Mouse (Mus musculus) left cerebral cortex, postnatal 4 days (tissue): ENCODE results near the gene Mapkap1. TPM values are rescaled to one million over a fixed set of nuclear protein-coding genes. Genes with fewer than 3 reads are reported as not detected.

Experiments
- DNase-seq: peaks from one replicate; pipeline ENCODE4 v3.0.0-alpha.2; 2022
- intact Hi-C: fragments of 180-260 bp; cut with DNase I; formaldehyde crosslinking; loops from one replicate; pipeline ENCODE4 v1.15.1; 2025
- total RNA-seq, 2 experiments: library from RNA; stranded (reverse); gene quantifications; 2 replicates each; pipeline ENCODE4 v1.2.3; 2021

The Mapkap1 gene
- total RNA-seq, 2 experiments from 2014 or later, result 81.2 to 81.3 TPM

GRCm38 (mm10) chr2:34526527-34527371 is 120.2 kb downstream of the Mapkap1 start:
- intact Hi-C loops, result no loop called here
- DNase-seq, result peak; percentile 70

GRCm38 (mm10) chr2:34528491-34528890 is 121.9 kb downstream of the Mapkap1 start:
- intact Hi-C loops, result no loop called here

GRCm38 (mm10) chr2:34530042-34530441 is 123.5 kb downstream of the Mapkap1 start:
- intact Hi-C loops, result no loop called here
- DNase-seq, result peak; percentile 53

More at GRCm38 (mm10) chr2:34528491-34528890, 121.9 kb downstream of the Mapkap1 start:
- no peak for DNase-seq

GRCm38 (mm10) chr2:34531801-34532298 is 125.3 kb downstream of the Mapkap1 start:
- intact Hi-C loops, result no loop called here
- DNase-seq, result peak; percentile 47

- intact Hi-C loops, result no loop called here
- DNase-seq, result no peak
These were observed 125.8 kb downstream of the Mapkap1 start for GRCm38 (mm10) chr2:34532394-34532793.

GRCm38 (mm10) chr2:34533281-34533680 is 126.7 kb downstream of the Mapkap1 start:
- no peak for DNase-seq
- intact Hi-C loops, result no loop called here

GRCm38 (mm10) chr2:34534996-34535395 is 128.4 kb downstream of the Mapkap1 start:
- peak; percentile 27 for DNase-seq
- intact Hi-C loops, result no loop called here

GRCm38 (mm10) chr2:34537356-34537755 is 130.8 kb downstream of the Mapkap1 start:
- no peak for DNase-seq
- intact Hi-C loops, result no loop called here

GRCm38 (mm10) chr2:34543581-34543980 is 137.0 kb downstream of the Mapkap1 start:
- no peak for DNase-seq
- intact Hi-C loops, result no loop called here

GRCm38 (mm10) chr2:34544021-34544420 is 137.4 kb downstream of the Mapkap1 start:
- DNase-seq, result no peak
- intact Hi-C loops, result no loop called here

- DNase-seq, result no peak
- intact Hi-C loops, result no loop called here
These were observed 138.2 kb downstream of the Mapkap1 start for GRCm38 (mm10) chr2:34544646-34545395.

- peak; percentile 36 for DNase-seq
- intact Hi-C loops, result no loop called here
These were observed 139.7 kb downstream of the Mapkap1 start for GRCm38 (mm10) chr2:34546176-34546677.

GRCm38 (mm10) chr2:34547516-34547915 is 140.9 kb downstream of the Mapkap1 start:
- intact Hi-C loops, result no loop called here

GRCm38 (mm10) chr2:34548961-34549360 is 142.4 kb downstream of the Mapkap1 start:
- intact Hi-C loops, result no loop called here

More at GRCm38 (mm10) chr2:34547516-34547915, 140.9 kb downstream of the Mapkap1 start:
- DNase-seq, result peak; percentile 37

GRCm38 (mm10) chr2:34549469-34549868 is 142.9 kb downstream of the Mapkap1 start:
- intact Hi-C loops, result no loop called here
- no peak for DNase-seq

More at GRCm38 (mm10) chr2:34548961-34549360, 142.4 kb downstream of the Mapkap1 start:
- no peak for DNase-seq

GRCm38 (mm10) chr2:34552772-34553171 is 146.2 kb downstream of the Mapkap1 start:
- intact Hi-C loops, result no loop called here
- no peak for DNase-seq

- intact Hi-C loops, result no loop called here
These were observed 147.1 kb downstream of the Mapkap1 start for GRCm38 (mm10) chr2:34553580-34554231.

GRCm38 (mm10) chr2:34560146-34560545 is 153.6 kb downstream of the Mapkap1 start:
- no peak for DNase-seq
- intact Hi-C loops, result no loop called here

More at GRCm38 (mm10) chr2:34553580-34554231, 147.1 kb downstream of the Mapkap1 start:
- DNase-seq, result no peak

- intact Hi-C loops, result no loop called here
- no peak for DNase-seq
These were observed 156.6 kb downstream of the Mapkap1 start for GRCm38 (mm10) chr2:34563089-34563694.

GRCm38 (mm10) chr2:34563865-34564264 is 157.3 kb downstream of the Mapkap1 start:
- intact Hi-C loops, result no loop called here
- DNase-seq, result no peak
